Mouse (Mus musculus): ENCODE results near the gene Iqschfp.

Gene Iqschfp

GRCm38 (mm10) chr3:68453719-68454455 is 561.9 kb downstream of the Iqschfp start:
- DNase-seq: no peak

- no peak for DNase-seq
These were observed 574.6 kb downstream of the Iqschfp start for GRCm38 (mm10) chr3:68466643-68467042.

- no peak for DNase-seq
These were observed 576.1 kb downstream of the Iqschfp start for GRCm38 (mm10) chr3:68467941-68468687.

- DNase-seq: no peak
These were observed 577.6 kb downstream of the Iqschfp start for GRCm38 (mm10) chr3:68469643-68470042.

- DNase-seq: no peak
These were observed 578.0 kb downstream of the Iqschfp start for GRCm38 (mm10) chr3:68470061-68470460.

GRCm38 (mm10) chr3:68470622-68471021 is 578.6 kb downstream of the Iqschfp start:
- no peak for DNase-seq

- no peak for DNase-seq
These were observed 584.3 kb downstream of the Iqschfp start for GRCm38 (mm10) chr3:68476336-68476735.

- no peak for DNase-seq
These were observed 585.4 kb downstream of the Iqschfp start for GRCm38 (mm10) chr3:68477478-68477877.

- peak; percentile 10 to 22 for DNase-seq
These were observed 587.2 kb downstream of the Iqschfp start for GRCm38 (mm10) chr3:68479266-68479665.

- DNase-seq: no peak
These were observed 591.5 kb downstream of the Iqschfp start for GRCm38 (mm10) chr3:68483517-68483916.

GRCm38 (mm10) chr3:68484021-68484420 is 592.0 kb downstream of the Iqschfp start:
- DNase-seq: no peak

- DNase-seq: no peak
These were observed 592.5 kb downstream of the Iqschfp start for GRCm38 (mm10) chr3:68484561-68484960.

GRCm38 (mm10) chr3:68487621-68488020 is 595.6 kb downstream of the Iqschfp start:
- DNase-seq: no peak

- no peak for DNase-seq
These were observed 596.3 kb downstream of the Iqschfp start for GRCm38 (mm10) chr3:68488316-68488715.

GRCm38 (mm10) chr3:68491516-68491915 is 599.5 kb downstream of the Iqschfp start:
- DNase-seq: no peak

GRCm38 (mm10) chr3:68492066-68492465 is 600.0 kb downstream of the Iqschfp start:
- DNase-seq: no peak

- DNase-seq: no peak
These were observed 600.5 kb downstream of the Iqschfp start for GRCm38 (mm10) chr3:68492513-68492912.

GRCm38 (mm10) chr3:68493170-68493585 is 601.1 kb downstream of the Iqschfp start:
- DNase-seq: peak in 1 of 2 experiments; percentile 6

GRCm38 (mm10) chr3:68493586-68494295 is 601.7 kb downstream of the Iqschfp start:
- DNase-seq: peak; percentile 45 to 54

GRCm38 (mm10) chr3:68494296-68495095 is 602.5 kb downstream of the Iqschfp start:
- peak; percentile 22 to 27 for DNase-seq

- peak; percentile 9 to 22 for DNase-seq
These were observed 603.2 kb downstream of the Iqschfp start for GRCm38 (mm10) chr3:68495096-68495735.

- DNase-seq: no peak
These were observed 603.8 kb downstream of the Iqschfp start for GRCm38 (mm10) chr3:68495736-68496242.
